Mouse (Mus musculus) kidney, postnatal 36 days (tissue): Measurements from ENCODE around the gene Sept3.

Experiments
- DNase-seq, 2 experiments: peaks; one replicate each; pipeline ENCODE4 v3.0.0; 2021 to 2022; ENCODE audit warnings: mixed read lengths in 2 of 2

Sept3 gene

DNA sequence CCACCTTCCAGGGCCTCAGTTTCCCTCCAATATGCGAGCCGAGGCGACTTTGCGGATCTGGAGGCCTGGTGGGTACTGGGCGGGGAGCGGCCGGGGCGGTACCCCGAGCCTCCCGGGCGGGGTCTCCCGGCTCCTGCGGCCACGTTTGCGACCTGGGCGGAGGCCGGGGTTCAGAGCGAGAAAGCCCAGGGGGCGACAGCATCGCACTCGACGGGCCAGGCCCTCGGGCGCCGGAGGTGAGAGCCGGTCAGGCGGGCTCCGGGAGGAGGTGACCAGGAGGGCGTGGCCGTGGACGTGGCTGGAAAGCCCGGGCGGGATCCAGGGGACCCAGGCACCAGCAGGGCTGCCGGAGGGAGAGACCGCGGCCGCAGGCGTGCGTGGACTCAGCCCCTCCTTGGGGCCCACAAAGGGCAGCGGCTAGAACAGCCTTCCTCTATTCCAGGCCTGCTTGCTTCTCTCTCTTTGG is 66.4 kb downstream of the Sept3 start:
- peak in 1 of 2 experiments; percentile 71 for DNase-seq

DNA sequence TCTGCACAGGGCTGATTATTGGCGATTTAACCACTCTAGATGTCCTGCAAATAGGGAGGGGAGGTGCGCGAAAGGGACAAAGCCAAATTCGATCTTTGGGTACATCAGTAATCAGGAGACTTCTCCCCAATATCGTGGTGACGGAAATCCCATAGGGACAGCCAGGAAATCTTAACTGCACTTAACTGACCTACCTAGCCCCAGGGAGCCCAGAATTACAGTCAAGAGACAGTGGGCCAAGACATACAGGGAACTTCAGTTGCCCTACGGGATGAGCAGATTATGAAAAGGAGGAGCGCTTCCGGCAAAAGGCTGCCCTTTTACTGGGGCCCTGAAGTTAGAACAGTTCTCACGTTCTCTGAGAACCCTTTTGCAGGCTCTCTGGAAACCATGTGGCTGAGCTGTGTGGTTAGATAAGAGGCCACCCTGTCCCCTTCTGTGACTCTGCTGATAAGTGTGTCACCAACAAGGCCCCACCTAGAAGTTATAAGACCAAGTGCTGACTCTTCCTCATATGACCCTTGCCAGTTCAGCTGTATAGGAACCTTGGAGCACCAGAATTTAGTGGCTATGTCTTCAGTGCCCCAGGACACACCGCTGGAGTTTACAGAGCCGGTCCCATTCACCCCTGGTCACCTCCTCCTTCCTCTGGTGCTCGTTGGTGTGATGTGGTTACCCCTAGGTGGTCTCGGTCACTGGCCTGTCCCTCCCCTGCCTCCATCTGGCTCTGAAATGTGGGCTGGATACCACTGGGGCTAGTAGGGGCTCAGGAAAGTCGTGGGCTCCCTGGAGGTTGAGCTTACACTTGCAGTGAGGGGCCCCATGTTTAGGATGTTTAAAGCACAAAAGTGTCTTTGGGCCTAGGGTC is 67.2 kb downstream of the Sept3 start:
- no peak for DNase-seq

- no peak for DNase-seq
Measured at GRCm38 (mm10) chr15:82342543-82342935, 67.8 kb downstream of the Sept3 start.

DNA sequence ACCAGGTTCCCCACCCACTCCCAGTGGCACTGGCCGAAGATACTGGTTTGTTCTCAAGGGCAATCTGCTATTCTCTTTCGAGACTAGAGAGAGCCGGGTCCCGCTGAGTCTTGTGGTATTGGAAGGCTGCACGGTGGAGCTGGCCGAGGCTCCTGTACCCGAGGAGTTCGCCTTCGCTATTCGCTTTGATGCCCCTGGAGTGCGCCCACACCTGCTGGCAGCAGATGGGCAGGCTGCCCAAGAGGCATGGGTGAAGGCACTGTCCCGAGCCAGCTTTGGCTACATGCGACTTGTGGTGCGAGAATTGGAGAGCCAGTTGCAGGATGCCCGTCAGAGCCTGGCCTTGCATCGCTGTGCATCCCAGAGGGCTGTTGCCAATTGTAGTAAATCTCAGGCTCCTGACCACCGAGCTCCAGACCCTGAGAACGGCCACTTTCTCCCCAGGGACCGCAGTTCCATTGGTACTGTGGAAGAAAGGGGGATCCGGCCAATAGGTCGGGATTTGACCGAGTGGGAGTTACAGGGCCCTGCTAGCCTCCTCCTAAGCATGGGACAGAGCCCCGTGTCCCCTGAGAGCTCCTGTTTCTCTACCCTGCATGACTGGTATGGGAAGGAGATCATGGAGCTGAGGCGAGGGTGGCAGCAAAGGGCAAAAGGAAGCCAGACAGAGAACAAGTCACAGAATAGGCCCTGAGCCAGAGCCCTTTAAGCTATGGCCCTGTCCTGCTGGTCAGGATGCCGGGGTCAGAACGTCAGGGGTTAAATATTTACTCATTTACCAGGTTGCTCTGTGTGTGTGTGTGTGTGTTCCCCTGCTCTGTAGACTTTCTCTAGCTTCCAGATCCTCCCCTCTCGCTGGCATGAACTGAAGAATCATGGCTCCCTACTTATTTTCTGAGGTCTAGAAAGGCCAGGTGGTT is 68.9 kb downstream of the Sept3 start:
- DNase-seq, result peak; percentile 75 to 87
